Mouse (Mus musculus): Measurements from ENCODE around the gene Tmem238.

- TF ChIP-seq GATA1 (IDR thresholded peaks at IDR 0.05; ENCODE audit: low read length) (no peak), TAL1 (IDR thresholded peaks at IDR 0.05; ENCODE audit: low read length) (no peak)
Observed at GRCm38 (mm10) chr7:4779921-4780320, 9.5 kb downstream of the Tmem238 start.
